Mouse (Mus musculus) adrenal gland, postnatal 10 days (tissue): ENCODE results near the gene Tubb4b. TPM values are rescaled to one million over a fixed set of nuclear protein-coding genes. Genes with fewer than 3 reads are reported as not detected.
A peak's percentile ranks its signal among the peaks of the same experiment; 100 is the strongest.

Experiments
- DNase-seq: peaks from one replicate; pipeline ENCODE4 v3.0.0; 2021; ENCODE audit warnings: mixed read lengths
- total RNA-seq, 2 experiments: library from RNA; stranded (reverse); gene quantifications; 2 replicates each; pipeline ENCODE4 v1.2.3; 2021

Gene Tubb4b
- total RNA-seq, 2 experiments from 2014 or later = 264 to 293 TPM

- no peak for DNase-seq
These were observed 21.9 kb upstream of the Tubb4b start, which contains the start of gene AL732309.1 for GRCm38 (mm10) chr2:25246183-25247072. TSS of gene AL732309.1 (minus strand) at chr2:25246863.

- DNase-seq = no peak
These were observed 19.6 kb upstream of the Tubb4b start for GRCm38 (mm10) chr2:25244144-25244543.

GRCm38 (mm10) chr2:25243342-25243741 is 18.8 kb upstream of the Tubb4b start:
- no peak for DNase-seq

GRCm38 (mm10) chr2:25242101-25242506 is 17.6 kb upstream of the Tubb4b start, which contains the start of the genes Rnf208 and Cysrt1:
TSS of gene Rnf208 (plus strand) at chr2:25242255.
TSS of gene Cysrt1 (minus strand) at chr2:25242452.
- no peak for DNase-seq

GRCm38 (mm10) chr2:25241438-25241775 is 16.9 kb upstream of the Tubb4b start:
- no peak for DNase-seq

- DNase-seq = peak; percentile 81
These were observed 16.4 kb upstream of the Tubb4b start for GRCm38 (mm10) chr2:25240723-25241437.

- no peak for DNase-seq
These were observed 15.8 kb upstream of the Tubb4b start for GRCm38 (mm10) chr2:25240310-25240709.

- no peak for DNase-seq
These were observed 15.3 kb upstream of the Tubb4b start for GRCm38 (mm10) chr2:25239766-25240165.

GRCm38 (mm10) chr2:25238106-25238505 is 13.6 kb upstream of the Tubb4b start:
- DNase-seq = no peak

GRCm38 (mm10) chr2:25237522-25237921 is 13.0 kb upstream of the Tubb4b start:
- DNase-seq = no peak

- no peak for DNase-seq
These were observed 12.1 kb upstream of the Tubb4b start, which contains the start of gene Rnf224 for GRCm38 (mm10) chr2:25236614-25237013. TSS of gene Rnf224 (minus strand) at chr2:25236787.

GRCm38 (mm10) chr2:25234551-25235220 is 10.2 kb upstream of the Tubb4b start:
- DNase-seq = no peak

- DNase-seq = no peak
These were observed 9.5 kb upstream of the Tubb4b start, which contains the start of gene Slc34a3 for GRCm38 (mm10) chr2:25234050-25234449. TSS of gene Slc34a3 (minus strand) at chr2:25234364.

GRCm38 (mm10) chr2:25233421-25233820 is 8.9 kb upstream of the Tubb4b start:
- DNase-seq = no peak

GRCm38 (mm10) chr2:25231038-25231437 is 6.5 kb upstream of the Tubb4b start:
- DNase-seq = no peak

GRCm38 (mm10) chr2:25230581-25230980 is 6.1 kb upstream of the Tubb4b start:
- DNase-seq = no peak

GRCm38 (mm10) chr2:25229582-25229981 is 5.1 kb upstream of the Tubb4b start:
- no peak for DNase-seq

- no peak for DNase-seq
These were observed 4.6 kb upstream of the Tubb4b start for GRCm38 (mm10) chr2:25228995-25229530.

- peak; percentile 91 for DNase-seq
These were observed 4.0 kb upstream of the Tubb4b start for GRCm38 (mm10) chr2:25228431-25228889.

GRCm38 (mm10) chr2:25227406-25227805 is 2.9 kb upstream of the Tubb4b start:
- no peak for DNase-seq

- peak; percentile 70 for DNase-seq
These were observed 2.4 kb upstream of the Tubb4b start for GRCm38 (mm10) chr2:25226864-25227263.

GRCm38 (mm10) chr2:25225811-25226379 is 1.4 kb upstream of the Tubb4b start:
- DNase-seq = no peak
